Mouse (Mus musculus) midbrain, embryonic 12.5 days (tissue): Measurements from ENCODE around the gene Mgrn1. TPM values are rescaled to one million over a fixed set of nuclear protein-coding genes. Genes with fewer than 3 reads are reported as not detected.
A peak's percentile ranks its signal among the peaks of the same experiment; 100 is the strongest.

Source experiments
- ATAC-seq: fragments of 200-750 bp; cut with Nextera tagmentation; 2 replicates; pipeline ENCODE4 v1.8.0; 2017; ENCODE audit warnings: low read depth, moderate TSS enrichment, moderate library complexity; ENCODE audit not compliant: low FRiP score
- H3K27ac ChIP-seq: fragments of 300-500 bp; sonication (generic); replicated peaks from 2 replicates; pipeline ENCODE4 v1.5.1; 2016; ENCODE audit warnings: mild to moderate bottlenecking
- H3K27me3 ChIP-seq: fragments of 300-500 bp; sonication (generic); 2 replicates; pipeline ENCODE4 v1.6.1; 2016; ENCODE audit warnings: mild to moderate bottlenecking
- H3K36me3 ChIP-seq: fragments of 300-500 bp; sonication (generic); 2 replicates; pipeline ENCODE4 v1.6.1; 2016
- H3K4me1 ChIP-seq: fragments of 300-500 bp; sonication (generic); 2 replicates; pipeline ENCODE4 v1.6.1; 2016
- H3K4me2 ChIP-seq: fragments of 300-500 bp; sonication (generic); replicated peaks from 2 replicates; pipeline ENCODE4 v1.6.1; 2016; ENCODE audit warnings: mild to moderate bottlenecking, moderate library complexity
- H3K4me3 ChIP-seq: fragments of 300-500 bp; sonication (generic); 2 replicates; pipeline ENCODE4 v1.5.1; 2016; ENCODE audit warnings: mild to moderate bottlenecking
- H3K9ac ChIP-seq: fragments of 300-500 bp; sonication (generic); replicated peaks from 2 replicates; pipeline ENCODE4 v1.6.1; 2016; ENCODE audit warnings: mild to moderate bottlenecking, moderate library complexity
- H3K9me3 ChIP-seq: fragments of 300-500 bp; sonication (generic); 2 replicates; pipeline ENCODE4 v1.6.1; 2016; ENCODE audit warnings: mild to moderate bottlenecking
- WGBS: fragments of 180-500 bp; shearing (Covaris S2); methylation state at CpG from one replicate; pipeline ENCODE4 v1.1.7; 2016; 5-methylcytosine and 5-hydroxymethylcytosine counted together
- polyA plus RNA-seq: library from polyadenylated mRNA; unstranded; fragments of >200 nt; fragmentation: Nextera tagmentation; extraction: Ambion mirVana; gene quantifications from 2 replicates; pipeline ENCODE4 v1.2.1, GENCODE M21; 2016

Gene Mgrn1
- polyA plus RNA-seq, 1 experiment from 2014 or later = 88.5 TPM

- H3K4me3 ChIP-seq = no peak overlapping the region
- H3K9ac ChIP-seq = no peak overlapping the region
- H3K9me3 ChIP-seq = no peaks in the 10 kb centered on the region
- 63% methylated on average over 5 of the region's 5 CpGs for WGBS
- H3K27ac ChIP-seq = no peak overlapping the region
- no peak overlapping the region for H3K4me2 ChIP-seq
- ATAC-seq = no peak
- H3K27me3 ChIP-seq = no peaks in the 10 kb centered on the region
- no peaks in the 10 kb centered on the region for H3K4me1 ChIP-seq
- H3K36me3 ChIP-seq = no peaks in the 10 kb centered on the region
Measured at GRCm38 (mm10) chr16:4978275-4979051, 92.4 kb downstream of the Mgrn1 start.

- ATAC-seq = 0 out of 2 replicates have a peak, but pooled peaks have one; percentile 23
- Histone ChIP-seq H3K36me3 (no peaks in the 10 kb centered on the region), H3K9ac (no peak overlapping the region), H3K27ac (no peak overlapping the region), H3K4me3 (no peak overlapping the region), H3K27me3 (no peaks in the 10 kb centered on the region), H3K4me1 (no peaks in the 10 kb centered on the region), H3K9me3 (no peaks in the 10 kb centered on the region), H3K4me2 (no peak overlapping the region)
- 77% methylated on average over 4 of the region's 4 CpGs for WGBS
Measured at GRCm38 (mm10) chr16:4979755-4980380, 93.8 kb downstream of the Mgrn1 start.

- H3K4me2 ChIP-seq = no peak overlapping the region
- H3K9me3 ChIP-seq = no peaks in the 10 kb centered on the region
- no peak overlapping the region for H3K9ac ChIP-seq
- H3K27me3 ChIP-seq = no peaks in the 10 kb centered on the region
- 93% methylated on average over 12 of the region's 12 CpGs for WGBS
- no peaks in the 10 kb centered on the region for H3K4me1 ChIP-seq
- no peak for ATAC-seq
- no peak overlapping the region for H3K4me3 ChIP-seq
- no peaks in the 10 kb centered on the region for H3K36me3 ChIP-seq
- no peak overlapping the region for H3K27ac ChIP-seq
Measured at GRCm38 (mm10) chr16:4984717-4985116, 98.7 kb downstream of the Mgrn1 start.

Other genes with a start within 250 kb of the Mgrn1 start
- gene Vasn, start 246.3 kb upstream of the Mgrn1 start, polyA plus RNA-seq = 7.7 and 11.1 TPM in 2 replicates
- gene Dnaja3, start 246.3 kb upstream of the Mgrn1 start, polyA plus RNA-seq = 55.9 and 58.5 TPM in 2 replicates
- 21.7 and 22.6 TPM in 2 replicates for gene Coro7, start 206.5 kb upstream of the Mgrn1 start, polyA plus RNA-seq
- 131 and 141 TPM in 2 replicates for gene Nmral1, start 166.9 kb upstream of the Mgrn1 start, polyA plus RNA-seq
- 70.1 and 81.0 TPM in 2 replicates for gene Hmox2, start 159.9 kb upstream of the Mgrn1 start, polyA plus RNA-seq
- 95.4 and 100 TPM in 2 replicates for gene Cdip1, start 96.0 kb upstream of the Mgrn1 start, polyA plus RNA-seq
- 0.69 and 0.75 TPM in 2 replicates for gene 4930562C15Rik, start 50.8 kb upstream of the Mgrn1 start, polyA plus RNA-seq
- gene Ubald1, start 5.9 kb upstream of the Mgrn1 start, polyA plus RNA-seq = 31.7 and 31.9 TPM in 2 replicates
- gene Nudt16l1, start 52.5 kb downstream of the Mgrn1 start, polyA plus RNA-seq = 117 and 124 TPM in 2 replicates
- gene Anks3, start 78.0 kb downstream of the Mgrn1 start, polyA plus RNA-seq = 66.8 and 68.2 TPM in 2 replicates
- not detected in 2 replicates for gene Sept12, start 111.6 kb downstream of the Mgrn1 start, polyA plus RNA-seq
- gene Smim22, start 121.0 kb downstream of the Mgrn1 start, polyA plus RNA-seq = 0.98 TPM in 1 of 2 replicates, not detected in the other
- 90.2 and 95.8 TPM in 2 replicates for gene Rogdi, start 127.3 kb downstream of the Mgrn1 start, polyA plus RNA-seq
- gene Glyr1, start 163.6 kb downstream of the Mgrn1 start, polyA plus RNA-seq = 235 and 240 TPM in 2 replicates
- gene Ubn1, start 163.8 kb downstream of the Mgrn1 start, polyA plus RNA-seq = 26.3 and 26.6 TPM in 2 replicates
- gene Ppl, start 246.2 kb downstream of the Mgrn1 start, polyA plus RNA-seq = 0.89 and 1.4 TPM in 2 replicates